8 mouse cellular contexts compared by ENCODE assay signal in the genomic region with DNA sequence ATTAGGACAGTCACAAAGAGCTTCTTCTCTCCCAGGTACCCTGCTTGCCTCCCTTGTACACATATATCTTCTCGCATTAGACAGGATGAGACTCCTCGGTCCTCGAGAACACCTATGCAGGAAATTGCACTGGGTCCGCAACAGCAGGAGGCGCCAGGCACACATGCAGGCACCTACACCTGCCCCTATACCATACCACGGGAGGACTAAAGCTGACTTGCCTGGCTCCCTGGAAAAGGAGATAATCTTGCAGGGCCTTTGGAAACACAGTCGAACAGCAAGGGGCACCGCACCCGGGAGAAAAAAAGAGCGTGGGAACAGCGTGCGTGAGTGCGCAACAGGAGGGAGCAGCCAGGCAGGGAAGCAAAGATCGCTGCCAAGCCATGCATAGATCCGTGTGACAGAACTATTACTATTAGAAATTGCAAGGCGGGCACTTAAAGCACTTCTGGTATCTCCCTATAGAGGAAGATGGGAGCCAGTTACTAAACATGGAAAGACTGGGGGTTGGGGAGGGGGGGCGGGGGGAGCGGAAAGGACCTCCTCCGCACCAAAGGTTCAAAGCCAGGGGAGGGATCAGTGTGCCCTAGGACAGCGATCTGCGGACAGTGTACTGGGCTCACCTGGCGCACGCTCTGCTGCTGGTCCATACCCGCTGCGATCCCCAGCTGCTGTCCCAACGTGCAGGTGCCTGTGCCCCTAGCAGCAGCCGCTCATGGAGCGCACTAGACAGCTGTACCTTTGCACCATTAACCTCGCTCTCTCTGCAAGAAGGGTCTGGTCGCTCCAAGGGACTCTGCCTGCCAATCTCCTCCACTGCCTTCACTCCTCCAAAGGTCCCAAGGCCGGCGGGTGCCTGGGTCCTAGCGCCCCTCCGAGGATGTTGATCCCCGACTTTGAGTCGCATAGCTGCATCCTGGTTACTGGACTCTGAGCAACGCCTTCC. TPM values are rescaled to one million over a fixed set of nuclear protein-coding genes. Genes with fewer than 3 reads are reported as not detected.
DNase-seq lines count a peak whose midpoint lies in the region; ATAC-seq lines count a peak whose summit lies in the region.

Pde8b (minus strand) TSS at position 826 of the 946 bp plus-strand sequence.

- H3K27me3 ChIP-seq in heart, embryonic 11.5 days (ENCODE audit: control insufficient read depth, insufficient read depth, low read length): peaks cover 34% of the 10 kb centered on the region
- peaks cover 15% of the 10 kb centered on the region for H3K27me3 ChIP-seq in limb, embryonic 15.5 days
- H3K27me3 ChIP-seq in neural tube, embryonic 13.5 days: peaks cover 40% of the 10 kb centered on the region

- no peaks in the 10 kb centered on the region for H3K9me3 ChIP-seq in heart, embryonic 11.5 days (replicated peaks; ENCODE audit: control insufficient read depth, low read length)
- no peaks in the 10 kb centered on the region for H3K9me3 ChIP-seq in limb, embryonic 15.5 days
- H3K9me3 ChIP-seq in neural tube, embryonic 13.5 days: no peaks in the 10 kb centered on the region

- 5% methylated on average over 37 of the region's 37 CpGs for WGBS in heart, embryonic 11.5 days (ENCODE audit: insufficient replicate concordance)
- WGBS in limb, embryonic 15.5 days: 4% methylated on average over 36 of the region's 37 CpGs
- WGBS in neural tube, embryonic 13.5 days: 4% methylated on average over 37 of the region's 37 CpGs

- H3K36me3 ChIP-seq in heart, embryonic 11.5 days (ENCODE audit: control insufficient read depth, insufficient read depth, low read length): no peaks in the 10 kb centered on the region
- H3K36me3 ChIP-seq in limb, embryonic 15.5 days: no peaks in the 10 kb centered on the region
- no peaks in the 10 kb centered on the region for H3K36me3 ChIP-seq in neural tube, embryonic 13.5 days

- H3K27ac ChIP-seq in heart, embryonic 11.5 days (ENCODE audit: low read depth, low read length): no peak within 1 kb of the TSS
- no peak within 1 kb of the TSS for H3K27ac ChIP-seq in limb, embryonic 15.5 days
- no peak within 1 kb of the TSS for H3K27ac ChIP-seq in neural tube, embryonic 13.5 days (replicated peaks)

- no peak for ATAC-seq in heart, embryonic 11.5 days (replicated peaks; ENCODE audit: insufficient number of reproducible peaks, low FRiP score, low TSS enrichment)
- ATAC-seq in limb, embryonic 15.5 days (ENCODE audit: insufficient number of reproducible peaks, low FRiP score, low TSS enrichment, low read depth): no peak
- ATAC-seq in neural tube, embryonic 13.5 days (ENCODE audit: low read depth): peak; percentile 32; the same call in 1 of the 2 replicates
- no peak for ATAC-seq in monocyte, adult 5-6 weeks (replicated peaks; ENCODE audit: insufficient number of reproducible peaks, low FRiP score, low TSS enrichment, poor library complexity, severe bottlenecking)

- no peaks in the 10 kb centered on the region; the same call in 1 of the 2 replicates for H3K4me1 ChIP-seq in heart, embryonic 11.5 days (ENCODE audit: control insufficient read depth, insufficient read depth, low read length)
- H3K4me1 ChIP-seq in limb, embryonic 15.5 days: peaks cover 10% of the 10 kb centered on the region
- peaks cover 10% of the 10 kb centered on the region for H3K4me1 ChIP-seq in neural tube, embryonic 13.5 days (replicated peaks)

- DNase-seq in WW6 (ENCODE audit: low read depth, low spot score): peak; percentile 11
- no peak for DNase-seq in adrenal gland, postnatal 4 days (ENCODE audit: low spot score in 2 of 2)
- peak; percentile 65 for DNase-seq in kidney, postnatal 10 days
- no peak for DNase-seq in natural killer cell, adult 2 months (ENCODE audit: low spot score in 2 of 2)

- H3K4me3 ChIP-seq in heart, embryonic 11.5 days (ENCODE audit: low read depth, low read length): peak within 1 kb of the TSS; percentile 39
- peak within 1 kb of the TSS; percentile 15 for H3K4me3 ChIP-seq in limb, embryonic 15.5 days
- peak within 1 kb of the TSS; percentile 39 for H3K4me3 ChIP-seq in neural tube, embryonic 13.5 days

- peak within 1 kb of the TSS; percentile 80 for H3K4me2 ChIP-seq in heart, embryonic 11.5 days
- H3K4me2 ChIP-seq in limb, embryonic 15.5 days: peak within 1 kb of the TSS; percentile 47
- peak within 1 kb of the TSS; percentile 75 for H3K4me2 ChIP-seq in neural tube, embryonic 13.5 days

- H3K9ac ChIP-seq in heart, embryonic 11.5 days (ENCODE audit: low read depth, low read length): no peak within 1 kb of the TSS
- H3K9ac ChIP-seq in limb, embryonic 15.5 days: no peak within 1 kb of the TSS
- peak within 1 kb of the TSS; percentile 60 for H3K9ac ChIP-seq in neural tube, embryonic 13.5 days

RNA-seq across cellular contexts. Expression of gene Pde8b, which starts in this region (rescaled TPM):
- 100 to 1,000 TPM; 153 TPM for total RNA-seq in adrenal gland, postnatal 4 days (2021)
- polyA plus RNA-seq in heart, embryonic 11.5 days (2014; fragmentation: Nextera tagmentation; extraction: Ambion mirVana): 0.69 and 1.3 TPM in 2 replicates
- 1.5 and 1.9 TPM in 2 replicates for polyA plus RNA-seq in limb, embryonic 15.5 days (2015; fragmentation: Nextera tagmentation; extraction: Ambion mirVana)
- 5.8 and 7.2 TPM in 2 replicates for polyA plus RNA-seq in neural tube, embryonic 13.5 days (2015; fragmentation: Nextera tagmentation; extraction: Ambion mirVana)
- total RNA-seq in monocyte, adult 5-6 weeks (2017): 1.4 to 5.0 TPM (median 2.8 TPM) in 3 replicates

Comparison
In these comparisons a context has a peak if more than half of its experiments do, and no peak if none do; other contexts are left out.
1. RNA of gene Pde8b (total RNA-seq): 153 TPM in adrenal gland, postnatal 4 days; 1.4 to 5.0 TPM in monocyte, adult 5-6 weeks; every median in the first group is over 10 times any median in the second.
2. DNase-seq: peak in WW6 (single experiment) and kidney, postnatal 10 days (single experiment); none in adrenal gland, postnatal 4 days (0 of 2) and natural killer cell, adult 2 months (0 of 2).
3. Peak in every context shown above with its lines, with median percentiles within 50 percentile points of each other: H3K4me2 ChIP-seq and H3K4me3 ChIP-seq.